Mouse (Mus musculus) midbrain, postnatal 0 days (tissue): ENCODE data around the gene Larp4b. TPM values are rescaled to one million over a fixed set of nuclear protein-coding genes. Genes with fewer than 3 reads are reported as not detected.

Experiments used
- ATAC-seq: fragments of 200-750 bp; cut with Nextera tagmentation; 2 replicates; pipeline ENCODE4 v1.8.0; 2017; ENCODE audit warnings: moderate number of reproducible peaks, mild to moderate bottlenecking, moderate TSS enrichment, moderate library complexity; ENCODE audit not compliant: low FRiP score
- DNase-seq: peaks from one replicate; pipeline ENCODE4 v3.0.0-alpha.2; 2015; ENCODE audit warnings: low spot score
- H3K27ac ChIP-seq: fragments of 300-500 bp; sonication (generic); 2 replicates; pipeline ENCODE4 v1.5.1; 2014; ENCODE audit warnings: low read depth, mild to moderate bottlenecking, low read length, mixed read lengths
- H3K27me3 ChIP-seq: fragments of 300-500 bp; sonication (generic); 2 replicates; pipeline ENCODE4 v1.6.1; 2014; ENCODE audit warnings: low read length, control low read depth, mixed read lengths; ENCODE audit not compliant: insufficient read depth
- H3K36me3 ChIP-seq: fragments of 300-500 bp; sonication (generic); 2 replicates; pipeline ENCODE4 v1.6.1; 2014; ENCODE audit warnings: low read length, control low read depth, mixed read lengths; ENCODE audit not compliant: insufficient read depth
- H3K4me1 ChIP-seq: fragments of 300-500 bp; sonication (generic); 2 replicates; pipeline ENCODE4 v1.6.1; 2014; ENCODE audit warnings: mild to moderate bottlenecking, control low read depth, antibody characterized with exemption, low read length, mixed read lengths; ENCODE audit not compliant: insufficient read depth
- H3K4me2 ChIP-seq: fragments of 300-500 bp; sonication (generic); 2 replicates; pipeline ENCODE4 v1.6.1; 2014; ENCODE audit warnings: low read depth, mild to moderate bottlenecking, low read length, mixed read lengths; ENCODE audit not compliant: poor library complexity, severe bottlenecking
- H3K4me3 ChIP-seq: fragments of 300-500 bp; sonication (generic); 2 replicates; pipeline ENCODE4 v1.5.1; 2014; ENCODE audit warnings: low read depth, mild to moderate bottlenecking, low read length, moderate library complexity
- H3K9ac ChIP-seq: fragments of 300-500 bp; sonication (generic); replicated peaks from 2 replicates; pipeline ENCODE4 v1.6.1; 2014; ENCODE audit warnings: mild to moderate bottlenecking, low read length, moderate library complexity, mixed read lengths; ENCODE audit not compliant: poor library complexity, severe bottlenecking
- H3K9me3 ChIP-seq: fragments of 300-500 bp; sonication (generic); 2 replicates; pipeline ENCODE4 v1.6.1; 2016; ENCODE audit warnings: low read length, control low read depth
- CTCF ChIP-seq: IDR thresholded peaks from 2 replicates; pipeline ENCODE4 v1.5.1; 2016; ENCODE audit warnings: antibody characterized with exemption, mild to moderate bottlenecking
- WGBS: fragments of 180-500 bp; shearing (Covaris S2); extraction: QIAGEN DNeasy Blood & Tissue Kit; methylation state at CpG from one replicate; pipeline ENCODE4 v1.1.7; 2014; 5-methylcytosine and 5-hydroxymethylcytosine counted together
- polyA plus RNA-seq: library from polyadenylated mRNA; unstranded; fragments of >200 nt; fragmentation: Nextera tagmentation; extraction: Ambion mirVana; gene quantifications from 2 replicates; pipeline ENCODE4 v1.2.1, GENCODE M21; 2015
- total RNA-seq: library from RNA; depleted of rRNA; stranded (reverse); fragments of >200 nt; gene quantifications from 2 replicates; pipeline ENCODE4 v1.2.3, GENCODE M21; 2014

Gene Larp4b
- total and polyA plus RNA-seq, 2 experiments from 2014 or later, result 40.8 to 78.3 TPM

- peaks cover 45% of the 10 kb centered on the region for H3K36me3 ChIP-seq
- DNase-seq (no peak), ATAC-seq (no peak)
Measured at GRCm38 (mm10) chr13:9159282-9159681, 65.6 kb downstream of the Larp4b start.

GRCm38 (mm10) chr13:9162888-9163287 lies 69.2 kb downstream of the Larp4b start:
- no peak for TF ChIP-seq CTCF
- Histone ChIP-seq H3K9ac (no peak overlapping the region), H3K27ac (no peak overlapping the region), H3K9me3 (no peaks in the 10 kb centered on the region), H3K27me3 (no peaks in the 10 kb centered on the region), H3K4me1 (no peaks in the 10 kb centered on the region), H3K36me3 (peaks cover 55% of the 10 kb centered on the region), H3K4me3 (no peak overlapping the region), H3K4me2 (no peak overlapping the region)
- WGBS, result 94% methylated on average over 4 of the region's 4 CpGs
- no peak for ATAC-seq
- DNase-seq, result no peak

More at GRCm38 (mm10) chr13:9159282-9159681, 65.6 kb downstream of the Larp4b start:
- Histone ChIP-seq H3K4me2 (no peak overlapping the region), H3K9me3 (no peaks in the 10 kb centered on the region), H3K4me1 (no peaks in the 10 kb centered on the region), H3K27me3 (no peaks in the 10 kb centered on the region), H3K4me3 (no peak overlapping the region), H3K27ac (no peak overlapping the region), H3K9ac (no peak overlapping the region)
- no peak for TF ChIP-seq CTCF
- WGBS, result 93% methylated on average over 10 of the region's 10 CpGs

- 95% methylated on average over 3 of the region's 3 CpGs for WGBS
- no peaks in the 10 kb centered on the region for H3K9me3 ChIP-seq
- no peaks in the 10 kb centered on the region for H3K4me1 ChIP-seq
- H3K27me3 ChIP-seq, result no peaks in the 10 kb centered on the region
- no peak overlapping the region for H3K9ac ChIP-seq
- ATAC-seq (no peak), DNase-seq (no peak)
- no peak overlapping the region for H3K4me3 ChIP-seq
- H3K4me2 ChIP-seq, result no peak overlapping the region
- H3K27ac ChIP-seq, result no peak overlapping the region
- peaks cover 64% of the 10 kb centered on the region for H3K36me3 ChIP-seq
- TF ChIP-seq CTCF, result no peak
Measured at GRCm38 (mm10) chr13:9167842-9168241, 74.2 kb downstream of the Larp4b start.

GRCm38 (mm10) chr13:9169616-9170015 lies 75.9 kb downstream of the Larp4b start:
- ATAC-seq (no peak), DNase-seq (no peak)
- Histone ChIP-seq H3K4me2 (no peak overlapping the region), H3K27me3 (no peaks in the 10 kb centered on the region), H3K9ac (no peak overlapping the region), H3K4me3 (no peak overlapping the region), H3K27ac (no peak overlapping the region), H3K9me3 (no peaks in the 10 kb centered on the region), H3K36me3 (peaks cover 61% of the 10 kb centered on the region), H3K4me1 (no peaks in the 10 kb centered on the region)
- WGBS, result 91% methylated on average over 6 of the region's 6 CpGs
- TF ChIP-seq CTCF, result no peak

GRCm38 (mm10) chr13:9170726-9171125 lies 77.0 kb downstream of the Larp4b start:
- Histone ChIP-seq H3K9me3 (no peaks in the 10 kb centered on the region), H3K27ac (no peak overlapping the region), H3K4me1 (no peaks in the 10 kb centered on the region), H3K4me3 (no peak overlapping the region), H3K36me3 (peaks cover 53% of the 10 kb centered on the region), H3K27me3 (no peaks in the 10 kb centered on the region), H3K4me2 (no peak overlapping the region), H3K9ac (no peak overlapping the region)
- TF ChIP-seq CTCF, result no peak
- DNase-seq (no peak), ATAC-seq (no peak)
- WGBS, result 82% methylated on average over 16 of the region's 16 CpGs

GRCm38 (mm10) chr13:9173414-9173813 lies 79.7 kb downstream of the Larp4b start:
- WGBS, result 90% methylated on average over 3 of the region's 3 CpGs
- DNase-seq (no peak), ATAC-seq (no peak)
- no peaks in the 10 kb centered on the region for H3K4me1 ChIP-seq
- no peak overlapping the region for H3K9ac ChIP-seq
- H3K4me3 ChIP-seq, result no peak overlapping the region
- peaks cover 33% of the 10 kb centered on the region for H3K36me3 ChIP-seq
- no peak overlapping the region for H3K4me2 ChIP-seq
- TF ChIP-seq CTCF, result no peak
- no peak overlapping the region for H3K27ac ChIP-seq
- no peaks in the 10 kb centered on the region for H3K9me3 ChIP-seq
- H3K27me3 ChIP-seq, result no peaks in the 10 kb centered on the region
